Mouse (Mus musculus) spleen, embryonic (tissue): ENCODE data around the gene Msgn1.

ENCODE experiments used
- CTCF ChIA-PET: fragments of 350-600 bp; sonication (Branson Sonifier 250); formaldehyde crosslinking; loops from one replicate; lab custom pipeline; 2022; lab: Charles Lee

The Msgn1 gene

DNA sequence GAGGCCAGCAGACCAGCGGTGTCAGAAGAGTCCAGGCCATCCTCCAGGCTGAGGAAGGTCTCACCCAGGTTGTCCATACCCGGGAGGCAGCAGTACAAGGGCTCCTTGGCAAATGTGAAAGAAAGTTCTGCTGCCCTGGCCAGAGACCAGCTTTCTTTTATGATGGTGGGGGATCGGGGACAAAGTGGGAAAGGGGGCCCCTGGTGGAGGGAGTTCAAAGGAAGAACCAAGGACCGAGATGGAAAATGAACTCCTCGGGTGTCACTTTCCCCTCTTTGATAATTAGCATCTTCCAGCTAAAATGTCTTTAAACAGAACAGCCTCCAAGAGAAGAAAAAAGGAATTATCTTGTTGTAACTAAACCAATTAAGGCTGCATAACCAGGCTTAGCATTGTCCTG is at the start of gene Msgn1:
TSS of gene Msgn1 (minus strand) at position 101 of the 400 bp plus-strand sequence.
- CTCF ChIA-PET = interaction anchor here (0.9 kb wide), 1 partner anchor 12 kb away, joined by 3 read pairs; no protein-coding TSS in a partner anchor

DNA sequence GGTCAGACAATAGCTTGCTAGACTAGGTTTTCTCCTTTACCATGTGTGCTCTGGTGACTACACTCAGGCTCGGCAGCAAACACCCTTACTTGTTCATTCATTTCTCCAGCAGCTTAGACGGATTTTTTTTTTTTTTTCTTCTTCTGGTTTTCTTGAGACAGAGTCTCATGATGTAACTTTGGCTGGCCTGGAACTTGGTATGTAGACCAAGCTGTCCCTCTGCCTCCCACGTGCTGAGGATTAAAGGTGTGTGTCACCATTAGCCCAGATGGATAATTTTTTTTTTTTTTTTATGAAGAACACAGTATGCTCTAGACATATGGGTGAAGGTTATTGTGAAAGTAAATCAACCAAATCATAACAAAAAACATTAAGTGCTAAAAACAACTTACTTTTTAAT is 41.5 kb upstream of the Msgn1 start:
- CTCF ChIA-PET = interaction anchor here (0.7 kb wide), 1 partner anchor 116 kb away, joined by 4 read pairs; no protein-coding TSS in a partner anchor

DNA sequence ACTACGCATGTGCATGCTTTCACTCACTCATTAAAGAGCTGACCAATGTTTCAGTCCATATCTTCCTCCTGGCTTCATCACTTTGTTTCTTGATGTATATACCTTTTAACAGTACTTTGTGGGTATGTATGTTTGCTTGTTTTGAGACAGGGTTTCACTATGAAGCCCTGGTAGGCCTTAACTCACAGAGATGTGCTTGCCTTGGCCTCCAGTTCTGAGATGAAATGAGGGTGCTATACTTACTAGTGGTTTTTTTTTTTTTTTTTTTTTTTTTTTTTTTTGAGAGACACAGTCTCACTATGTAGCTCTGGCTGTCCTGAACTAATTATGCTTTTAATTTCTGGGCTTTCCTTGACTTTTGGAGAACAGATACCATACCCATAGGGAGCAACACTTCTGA is 38.7 kb upstream of the Msgn1 start:
- CTCF ChIA-PET = interaction anchor here (0.6 kb wide), 1 partner anchor 15 kb away, joined by 3 read pairs; no protein-coding TSS in a partner anchor

DNA sequence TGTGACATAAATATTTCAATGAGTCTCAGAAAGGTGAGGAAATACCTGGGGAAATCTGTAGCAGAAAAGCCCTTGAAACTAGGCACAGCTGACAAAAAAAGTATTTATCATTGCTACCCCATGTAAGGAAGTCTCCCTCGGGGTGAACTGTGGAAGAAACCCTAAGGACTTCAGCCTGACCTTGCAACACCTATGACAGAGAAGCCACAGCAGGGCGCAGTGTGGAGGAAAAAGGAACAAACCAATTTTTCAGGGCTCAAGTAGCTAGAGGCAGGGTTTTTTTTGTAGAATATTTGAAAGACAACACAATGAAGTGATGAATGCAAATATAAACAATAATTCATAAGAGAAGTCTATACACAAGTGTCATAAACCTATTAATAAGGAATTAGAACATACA is 27.2 kb upstream of the Msgn1 start:
- CTCF ChIA-PET = no interaction called here

DNA sequence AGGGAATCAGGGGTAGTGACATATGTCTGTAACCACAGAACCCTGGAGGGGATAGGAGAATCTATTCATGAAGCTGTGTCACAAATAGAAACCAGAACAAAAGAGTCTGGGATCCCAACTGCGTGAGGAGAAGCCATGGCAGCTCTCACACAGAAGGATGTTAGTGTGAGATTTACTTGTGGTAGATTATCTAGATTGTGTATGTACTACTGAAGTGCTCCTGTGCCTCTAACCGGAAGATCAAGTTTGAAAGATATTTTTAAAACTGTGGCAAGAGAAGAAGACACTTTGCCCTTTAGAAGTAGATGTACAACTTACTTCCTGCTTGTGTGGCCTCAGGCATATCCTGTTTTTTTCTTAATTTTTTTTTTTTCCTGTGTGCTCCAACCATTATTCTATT is 21.5 kb upstream of the Msgn1 start:
- CTCF ChIA-PET = no interaction called here

DNA sequence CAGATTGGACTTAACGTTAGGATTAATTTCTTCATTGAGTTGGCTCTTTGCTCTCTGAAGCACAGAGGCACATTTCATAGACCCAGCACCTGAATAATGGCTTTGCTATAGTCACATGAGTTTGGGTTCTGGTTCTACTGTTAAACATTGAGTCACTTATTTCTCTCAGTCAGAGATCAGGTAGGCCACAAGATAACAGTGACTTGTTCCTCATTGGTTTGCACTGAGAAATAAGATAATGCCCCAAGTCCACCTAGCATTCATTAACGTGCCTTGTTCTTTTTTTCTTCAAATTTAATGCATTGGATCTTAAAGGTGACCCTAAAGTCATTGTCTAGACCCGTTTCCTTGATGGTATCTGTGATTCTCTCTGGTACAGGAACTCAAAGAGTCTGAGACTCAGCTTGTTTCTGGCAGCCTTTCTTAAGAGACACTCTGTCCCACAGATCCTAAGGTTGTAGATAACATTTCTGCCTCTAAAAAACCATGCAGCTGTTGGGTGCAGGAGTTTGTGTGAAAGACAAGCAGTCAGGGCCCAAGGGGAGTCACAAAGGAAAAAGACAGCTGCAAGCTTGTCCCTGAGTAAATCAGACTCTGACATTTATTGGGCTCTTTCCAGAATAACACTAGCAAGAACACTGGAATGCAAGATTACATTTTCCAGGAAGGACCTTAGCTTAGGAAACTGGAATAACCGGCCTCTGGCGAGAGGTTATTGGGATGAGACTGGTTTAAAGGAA is 17.9 kb upstream of the Msgn1 start:
- CTCF ChIA-PET = no interaction called here

DNA sequence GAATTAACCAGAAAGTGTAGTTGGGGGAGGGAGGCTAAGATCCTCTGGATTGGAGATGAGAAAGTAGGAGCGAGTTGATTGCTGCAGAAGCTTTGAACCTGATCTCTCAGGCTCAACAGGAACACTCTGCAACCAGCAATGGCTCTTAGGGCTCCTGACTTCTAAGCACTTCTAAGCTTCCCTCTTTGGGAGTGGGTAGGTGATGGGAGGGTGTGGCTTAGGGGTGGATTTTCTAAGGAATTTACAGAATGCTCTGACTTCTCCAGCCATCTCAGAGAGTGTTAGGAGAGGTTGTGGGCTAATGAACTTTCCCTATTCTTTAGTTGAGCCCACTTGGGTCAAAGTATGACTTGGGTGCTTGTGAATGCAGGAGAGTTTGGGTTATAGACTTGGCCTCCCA is 17.4 kb upstream of the Msgn1 start:
- CTCF ChIA-PET = no interaction called here

DNA sequence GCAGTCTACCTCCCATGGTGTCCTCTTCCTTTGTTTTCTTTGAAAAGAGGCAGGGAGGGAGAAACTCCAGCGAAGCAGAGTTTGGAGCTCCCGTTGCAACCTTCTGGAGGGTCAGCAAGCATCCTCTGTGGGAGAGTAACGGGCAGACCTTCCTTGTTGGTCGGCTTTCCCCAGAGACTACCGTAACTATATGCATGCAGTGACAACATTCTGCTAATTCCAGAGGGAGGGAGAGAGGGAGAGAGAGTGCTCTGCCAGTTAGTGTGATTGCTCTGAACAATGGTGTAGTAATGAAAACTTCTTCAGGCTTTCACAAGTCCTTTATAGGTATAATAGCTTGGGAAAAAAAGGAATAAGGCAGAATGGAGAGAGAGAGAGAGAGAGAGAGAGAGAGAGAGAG is 15.9 kb upstream of the Msgn1 start:
- CTCF ChIA-PET = no interaction called here

DNA sequence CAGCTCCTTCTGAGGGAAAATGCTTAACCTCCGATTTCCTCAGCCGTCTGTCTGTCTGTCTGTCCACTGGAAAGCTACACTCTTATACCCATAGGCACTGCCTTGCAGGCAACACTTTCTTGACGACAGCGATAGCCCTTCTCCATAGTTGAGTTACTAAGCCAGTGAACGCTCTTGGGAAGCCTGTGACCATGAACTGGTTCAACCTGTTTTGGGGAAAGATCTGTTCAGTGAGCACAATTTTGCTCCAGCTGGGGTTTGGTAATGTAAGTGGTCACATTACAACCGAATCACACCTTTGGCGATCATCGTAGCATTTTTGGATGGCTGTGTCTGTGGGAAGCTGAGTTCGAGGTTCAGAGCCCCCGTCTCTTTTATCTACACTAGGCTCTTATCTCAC is 14.3 kb upstream of the Msgn1 start:
- CTCF ChIA-PET = interaction anchor here (0.5 to 0.9 kb wide), 2 partner anchors 14 to 18 kb away, joined by 3 read pairs; no protein-coding TSS in a partner anchor

DNA sequence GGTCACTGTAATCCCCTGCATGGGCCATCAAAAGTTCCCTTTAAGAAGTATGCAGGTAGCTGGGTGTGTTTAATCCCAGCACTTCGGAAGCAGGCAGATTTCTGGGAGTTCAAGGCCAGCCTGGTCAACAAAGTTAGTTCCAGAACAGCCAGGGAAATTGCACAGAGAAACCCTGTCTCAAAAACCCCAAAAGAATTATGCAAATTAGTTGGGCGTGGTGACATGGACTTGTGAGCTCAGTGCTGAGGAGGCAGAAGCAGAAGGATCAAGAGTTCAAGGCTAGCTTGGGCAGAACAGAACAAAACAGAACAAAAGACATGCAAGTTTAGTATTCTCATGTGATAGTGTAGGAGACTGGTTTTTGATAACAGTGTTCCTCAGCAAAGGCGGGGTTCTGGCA is 13.8 kb upstream of the Msgn1 start:
- CTCF ChIA-PET = interaction anchor here (0.9 kb wide), 1 partner anchor 18 kb away, joined by 3 read pairs; no protein-coding TSS in a partner anchor

DNA sequence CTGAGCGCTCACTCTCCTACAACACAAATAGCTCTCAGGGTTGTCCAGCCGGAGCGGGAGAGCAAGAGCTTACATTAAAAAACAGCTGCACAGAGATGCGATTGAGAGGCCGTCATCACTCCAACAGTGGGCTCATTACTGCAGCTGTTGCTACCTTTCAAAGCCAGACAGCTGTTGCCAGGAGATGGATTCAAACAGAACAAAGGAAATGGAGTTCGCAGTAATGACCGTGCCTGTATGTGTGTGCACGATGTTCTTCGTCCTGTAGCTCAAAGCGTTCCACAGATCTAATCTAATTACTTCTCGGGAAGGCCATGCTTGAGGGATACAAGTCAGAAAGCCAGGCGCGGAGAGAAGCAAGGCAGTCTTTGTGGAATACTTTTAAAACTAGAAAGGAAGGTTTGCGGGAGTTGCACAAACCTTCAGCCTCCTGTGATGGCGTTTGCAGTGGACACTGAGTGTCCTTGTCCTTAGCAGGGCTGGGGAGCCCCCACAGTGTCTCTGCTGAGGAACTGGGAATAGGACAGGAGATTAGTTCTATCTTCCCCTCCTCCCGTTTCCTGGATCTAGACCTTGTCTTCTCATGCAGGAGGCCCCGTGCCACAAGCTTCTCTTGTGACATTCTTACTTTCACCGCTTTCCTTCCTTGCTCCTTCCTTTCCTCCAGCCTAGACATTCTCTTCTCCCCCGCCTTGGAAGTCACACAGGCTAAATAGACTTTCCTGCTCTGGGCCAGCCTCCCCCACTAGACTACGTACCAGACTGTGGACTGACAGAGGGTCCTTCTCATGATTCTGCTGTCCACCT is 13.0 kb upstream of the Msgn1 start:
- CTCF ChIA-PET = no interaction called here

DNA sequence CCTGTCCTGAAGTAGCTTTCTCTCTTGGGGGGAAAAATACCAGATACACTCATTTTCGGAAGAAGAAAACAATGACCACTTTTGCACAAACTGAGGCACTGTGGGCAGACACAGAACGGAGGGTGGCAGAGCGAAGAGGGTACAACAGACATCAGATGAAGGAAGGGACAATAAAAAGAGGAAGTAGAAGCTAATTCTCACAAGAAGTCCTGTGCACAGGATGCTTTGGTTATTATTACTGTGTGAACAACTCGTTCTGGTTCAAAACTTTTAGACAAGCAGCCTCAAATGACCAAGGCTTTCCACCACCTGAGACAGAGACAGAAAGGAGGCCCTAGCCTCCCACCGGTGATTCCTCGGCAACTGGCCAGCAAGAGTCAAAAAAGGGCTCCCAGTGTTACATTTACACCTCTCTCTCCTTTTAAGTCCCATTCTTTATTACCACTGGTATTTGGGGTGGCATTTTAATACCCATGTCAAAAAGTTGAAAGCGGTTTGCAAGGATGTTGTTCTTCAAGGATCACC is 9.0 kb upstream of the Msgn1 start:
- CTCF ChIA-PET = interaction anchor here (0.8 kb wide), 1 partner anchor 90 kb away, joined by 3 read pairs; no protein-coding TSS in a partner anchor

DNA sequence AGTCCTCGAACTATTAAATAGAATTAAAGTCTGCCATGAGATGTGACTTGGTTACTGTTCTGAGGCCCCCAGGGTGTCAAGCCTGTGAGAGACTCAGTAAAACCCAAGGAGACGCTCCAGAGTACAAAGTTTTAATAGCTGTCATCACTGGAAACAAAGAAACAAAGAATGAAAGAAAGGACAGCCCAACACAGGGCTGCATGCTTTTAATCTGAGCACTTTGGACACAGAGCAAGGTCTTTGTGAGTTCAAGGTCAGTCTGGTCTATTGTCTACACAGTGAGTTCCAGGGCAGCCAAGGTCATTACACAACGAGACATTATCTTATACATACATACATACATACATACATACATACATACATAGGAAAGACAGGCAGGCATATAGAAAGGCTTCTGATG is 7.7 kb upstream of the Msgn1 start:
- CTCF ChIA-PET = no interaction called here

DNA sequence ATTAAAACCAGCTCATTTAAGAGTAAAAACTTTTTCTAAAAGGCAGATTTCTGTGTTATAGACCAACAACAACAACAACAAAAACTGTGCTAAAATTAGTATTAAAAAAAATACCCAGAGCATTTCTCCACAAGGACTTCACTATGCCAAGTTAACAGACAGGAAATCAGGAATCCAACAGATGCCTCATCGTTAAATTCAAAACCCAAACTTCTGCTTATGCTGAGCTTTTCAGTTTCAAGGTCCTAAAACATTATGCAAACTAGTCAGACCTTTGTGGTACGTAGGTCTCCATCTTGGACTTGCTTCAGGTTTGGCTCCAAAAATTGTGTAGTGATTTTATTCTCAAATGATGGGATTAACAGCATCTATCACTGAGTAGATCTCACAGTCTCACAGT is 6.8 kb upstream of the Msgn1 start:
- CTCF ChIA-PET = interaction anchor here (1.5 kb wide), 1 partner anchor 20 kb away, joined by 5 read pairs; no protein-coding TSS in a partner anchor

DNA sequence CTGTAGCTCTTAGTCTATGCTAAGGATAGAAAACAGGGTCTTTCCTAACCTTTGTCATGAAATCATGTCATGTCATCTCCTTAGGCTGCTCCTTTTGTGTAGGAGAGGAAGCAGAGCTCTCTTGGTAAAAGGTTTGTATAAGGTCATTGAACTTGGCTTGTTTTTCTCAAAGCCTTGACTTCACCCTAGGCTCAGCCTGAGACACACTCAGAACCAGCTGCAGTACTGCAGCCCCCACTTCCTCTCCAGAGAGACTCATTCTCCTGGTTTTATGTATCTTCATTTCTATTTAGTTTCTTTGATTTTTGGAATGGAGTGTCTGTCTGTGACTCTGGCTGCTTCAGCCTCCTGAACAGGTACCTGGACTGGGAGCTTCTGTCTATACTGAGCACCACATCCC is 6.0 kb upstream of the Msgn1 start:
- CTCF ChIA-PET = interaction anchor here (0.8 to 1.5 kb wide), 2 partner anchors 10 to 19 kb away, joined by 3 to 5 read pairs; no protein-coding TSS in a partner anchor

DNA sequence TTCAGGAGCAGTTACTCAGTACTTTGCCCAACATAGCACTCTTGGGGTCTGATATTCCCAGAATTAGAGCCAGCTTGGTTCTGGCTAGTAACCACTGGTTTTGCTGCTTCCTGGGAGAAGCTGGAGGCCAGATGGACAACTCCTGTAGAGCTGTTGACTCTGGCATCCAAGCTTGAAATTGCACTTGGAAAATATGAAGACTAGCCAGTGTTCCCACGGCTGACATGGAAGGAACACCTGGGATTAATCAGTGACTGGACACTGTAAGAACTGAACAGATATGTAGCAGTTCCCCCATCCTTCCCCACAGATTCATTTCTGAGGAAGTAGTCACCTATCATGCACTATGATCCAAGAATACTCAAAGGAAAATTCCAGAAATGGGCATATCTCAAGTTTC is 4.1 kb upstream of the Msgn1 start:
- CTCF ChIA-PET = no interaction called here

DNA sequence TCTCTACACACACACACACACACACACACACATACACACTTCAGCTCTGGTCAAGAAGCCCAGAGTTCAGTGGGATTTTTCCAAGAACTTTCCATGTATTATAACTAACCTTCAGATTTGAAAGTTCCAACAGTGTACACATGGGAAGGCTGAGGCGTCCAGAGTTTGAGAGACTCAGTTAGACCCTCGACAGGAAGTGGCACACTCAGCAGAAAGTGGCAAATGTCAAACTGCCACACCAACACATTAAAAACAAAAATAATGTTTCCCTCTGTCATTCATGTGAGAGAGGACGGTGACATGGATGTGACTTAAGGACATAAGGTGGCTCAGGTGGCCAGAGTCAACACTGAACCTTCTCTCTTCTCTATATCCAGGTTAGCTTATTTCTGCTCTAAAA is 1.6 kb upstream of the Msgn1 start:
- CTCF ChIA-PET = no interaction called here

DNA sequence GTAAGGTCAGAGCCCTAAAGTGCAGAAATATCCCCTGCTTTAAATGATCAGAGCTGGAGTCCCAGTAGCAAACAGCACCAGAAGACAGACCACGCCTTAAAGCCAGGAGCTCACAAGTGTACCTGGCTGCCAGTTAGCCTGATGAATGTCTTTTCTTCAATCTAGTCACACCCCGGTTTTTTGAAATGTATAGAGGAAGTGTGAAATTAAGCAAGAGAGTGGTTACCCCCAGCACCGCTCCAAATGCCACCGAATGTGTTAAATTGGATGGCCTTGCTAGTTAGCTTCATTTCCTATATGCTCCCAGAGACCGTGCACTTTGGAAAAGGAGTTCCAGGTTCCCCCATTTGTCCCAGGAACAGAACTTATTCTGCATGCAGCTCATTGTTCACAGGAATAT is 864 bp upstream of the Msgn1 start:
- CTCF ChIA-PET = interaction anchor here (0.9 kb wide), 1 partner anchor 13 kb away, joined by 3 read pairs; no protein-coding TSS in a partner anchor

DNA sequence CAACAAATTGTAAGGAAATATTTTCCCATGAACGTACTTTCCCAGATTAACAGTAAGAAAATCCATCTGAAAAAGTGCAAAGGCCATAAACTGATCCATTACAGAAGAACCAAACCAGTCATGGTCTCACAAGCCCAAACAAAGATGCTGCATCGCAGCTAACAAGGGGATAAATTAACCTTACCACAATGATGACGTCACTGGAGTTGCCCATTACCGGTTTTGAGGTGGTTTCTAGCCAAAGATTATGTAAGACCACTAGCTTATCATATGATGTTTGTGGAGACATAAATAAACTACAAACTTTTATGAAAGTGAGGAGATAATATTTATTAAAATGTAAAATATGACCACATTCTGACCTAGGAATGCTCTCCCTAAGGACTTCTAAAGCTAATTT is 2.5 kb downstream of the Msgn1 start:
- CTCF ChIA-PET = no interaction called here

DNA sequence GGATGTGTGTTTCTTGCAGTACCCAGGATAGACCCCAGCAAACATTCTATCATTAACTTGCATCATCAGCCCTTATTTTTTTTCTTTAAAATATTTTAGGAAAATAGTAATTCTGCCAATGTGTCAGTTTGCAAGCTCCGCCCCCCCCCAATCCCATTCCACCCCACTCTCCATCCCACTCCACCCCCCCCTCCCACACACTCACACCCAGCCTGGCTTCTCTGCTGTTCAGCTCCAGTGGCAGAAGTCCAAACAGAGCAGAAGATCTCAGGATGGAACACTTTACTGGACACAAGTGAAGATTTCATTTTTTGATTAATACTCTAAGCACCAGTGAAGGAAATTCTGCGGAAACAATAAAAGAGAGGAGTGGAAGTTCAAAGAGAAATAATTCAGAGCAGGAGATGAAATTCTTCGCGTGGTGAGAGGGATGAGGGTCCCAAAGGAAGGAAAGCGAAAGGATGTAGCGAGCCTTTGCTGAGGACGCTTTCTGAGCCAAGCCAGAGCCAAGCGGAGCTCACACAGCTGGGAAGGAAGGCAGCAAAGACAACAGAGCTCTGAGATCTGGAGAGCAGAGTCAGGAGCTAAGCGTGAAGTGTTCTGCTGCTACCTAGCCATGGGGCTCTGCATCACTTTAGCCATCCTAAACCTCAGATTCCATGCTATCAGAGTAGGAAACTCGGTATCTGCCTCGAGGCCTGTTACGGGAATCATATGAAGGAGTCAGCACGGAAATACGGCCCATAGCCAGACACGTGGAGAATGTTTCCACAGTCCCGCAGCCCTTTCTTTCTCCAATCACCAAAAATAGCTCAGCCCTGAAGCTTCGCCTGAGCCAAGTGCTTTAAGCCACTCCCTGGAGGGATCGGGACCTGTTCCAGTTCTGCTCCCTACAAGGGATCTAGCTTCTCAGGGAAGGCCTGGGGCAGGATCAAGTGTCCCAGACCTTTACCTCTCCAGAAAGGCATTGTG is 4.8 kb downstream of the Msgn1 start:
- CTCF ChIA-PET = interaction anchor here (0.6 kb wide), 2 partner anchors 11 to 599 kb away, joined by 3 to 4 read pairs; no protein-coding TSS in a partner anchor

DNA sequence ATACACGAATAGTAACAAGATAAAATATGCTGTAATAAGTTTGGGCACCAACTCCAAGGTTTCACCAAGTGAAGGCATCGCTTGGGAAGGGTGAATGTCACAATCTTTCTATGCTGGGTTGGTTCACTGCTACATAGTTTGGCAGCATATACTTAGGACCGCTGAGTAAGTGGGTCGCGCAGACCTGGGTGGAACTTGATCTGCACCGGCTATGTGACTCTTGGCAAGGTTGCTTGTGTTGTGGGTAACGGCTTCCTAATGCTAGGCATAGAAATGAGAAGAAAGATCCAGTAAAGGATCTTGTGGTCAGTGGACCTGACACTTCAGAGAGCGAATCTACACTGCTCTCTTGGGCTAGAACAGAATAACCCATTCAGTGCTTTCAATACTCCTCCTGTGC is 6.3 kb downstream of the Msgn1 start:
- CTCF ChIA-PET = no interaction called here
